Mouse (Mus musculus) ovary, postnatal 14 days (tissue): ENCODE measurements around the gene Dnase2b.

Experiments used
- DNase-seq: peaks from one replicate; pipeline ENCODE4 v3.0.0; 2022; ENCODE audit warnings: low spot score

The Dnase2b gene

GRCm38 (mm10) chr3:146570148-146570782 lies 45.1 kb downstream of the Dnase2b start, which contains the start of gene Uox:
Uox (plus strand) TSS chr3:146570426.
- DNase-seq, result no peak

GRCm38 (mm10) chr3:146569594-146569993 lies 45.8 kb downstream of the Dnase2b start:
- no peak for DNase-seq

GRCm38 (mm10) chr3:146567884-146568530 lies 47.4 kb downstream of the Dnase2b start:
- DNase-seq, result no peak

GRCm38 (mm10) chr3:146567366-146567765 lies 48.0 kb downstream of the Dnase2b start:
- no peak for DNase-seq

GRCm38 (mm10) chr3:146565065-146565411 lies 50.4 kb downstream of the Dnase2b start:
- DNase-seq, result no peak

GRCm38 (mm10) chr3:146564268-146565064 lies 50.9 kb downstream of the Dnase2b start:
- peak; percentile 72 for DNase-seq

GRCm38 (mm10) chr3:146562936-146563335 lies 52.5 kb downstream of the Dnase2b start:
- DNase-seq, result no peak

GRCm38 (mm10) chr3:146557507-146557906 lies 57.9 kb downstream of the Dnase2b start:
- DNase-seq, result no peak

- no peak for DNase-seq
These were observed 58.8 kb downstream of the Dnase2b start for GRCm38 (mm10) chr3:146556567-146556966.

- no peak for DNase-seq
These were observed 60.6 kb downstream of the Dnase2b start for GRCm38 (mm10) chr3:146554816-146555215.

- DNase-seq, result no peak
These were observed 71.8 kb downstream of the Dnase2b start for GRCm38 (mm10) chr3:146543632-146544031.

GRCm38 (mm10) chr3:146540521-146541273 lies 74.7 kb downstream of the Dnase2b start:
- DNase-seq, result no peak

GRCm38 (mm10) chr3:146534986-146535385 lies 80.4 kb downstream of the Dnase2b start:
- no peak for DNase-seq
